Mouse (Mus musculus) hindbrain, postnatal 0 days (tissue): ENCODE data around the gene Rtn4ip1. TPM values are rescaled to one million over a fixed set of nuclear protein-coding genes. Genes with fewer than 3 reads are reported as not detected.
A peak's percentile ranks its signal among the peaks of the same experiment; 100 is the strongest.

Experiments used
- ATAC-seq: fragments of 200-750 bp; cut with Nextera tagmentation; 2 replicates; pipeline ENCODE4 v1.8.0; 2017; ENCODE audit warnings: mild to moderate bottlenecking, moderate TSS enrichment, moderate library complexity
- DNase-seq: peaks from one replicate; pipeline ENCODE4 v3.0.0-alpha.2; 2015; ENCODE audit warnings: low spot score
- H3K27ac ChIP-seq: fragments of 300-500 bp; sonication (generic); 2 replicates; pipeline ENCODE4 v1.5.1; 2014; ENCODE audit warnings: mild to moderate bottlenecking
- H3K27me3 ChIP-seq: fragments of 300-500 bp; sonication (generic); 2 replicates; pipeline ENCODE4 v1.6.1; 2014; ENCODE audit warnings: low read length, mixed read lengths; ENCODE audit not compliant: insufficient read depth
- H3K36me3 ChIP-seq: fragments of 300-500 bp; sonication (generic); 2 replicates; pipeline ENCODE4 v1.6.1; 2014; ENCODE audit warnings: low read length, mixed read lengths; ENCODE audit not compliant: insufficient read depth
- H3K4me1 ChIP-seq: fragments of 300-500 bp; sonication (generic); 2 replicates; pipeline ENCODE4 v1.6.1; 2014; ENCODE audit warnings: antibody characterized with exemption, low read length, mixed read lengths; ENCODE audit not compliant: insufficient read depth
- H3K4me2 ChIP-seq: fragments of 300-500 bp; sonication (generic); 2 replicates; pipeline ENCODE4 v1.6.1; 2014; ENCODE audit warnings: low read depth, mild to moderate bottlenecking, low read length, moderate library complexity, mixed read lengths
- H3K4me3 ChIP-seq: fragments of 300-500 bp; sonication (generic); 2 replicates; pipeline ENCODE4 v1.5.1; 2014; ENCODE audit warnings: low read length
- H3K9ac ChIP-seq: fragments of 300-500 bp; sonication (generic); replicated peaks from 2 replicates; pipeline ENCODE4 v1.6.1; 2014; ENCODE audit warnings: mild to moderate bottlenecking, low read length, moderate library complexity, mixed read lengths
- H3K9me3 ChIP-seq: fragments of 300-500 bp; sonication (generic); 2 replicates; pipeline ENCODE4 v1.6.1; 2016; ENCODE audit warnings: low read length, mixed read lengths
- CTCF ChIP-seq: IDR thresholded peaks from 2 replicates; pipeline ENCODE4 v1.5.1; 2016; ENCODE audit warnings: antibody characterized with exemption, control low read depth, low read depth
- WGBS: fragments of 180-500 bp; shearing (Covaris S2); extraction: QIAGEN DNeasy Blood & Tissue Kit; methylation state at CpG from one replicate; pipeline ENCODE4 v1.1.7; 2014; 5-methylcytosine and 5-hydroxymethylcytosine counted together
- polyA plus RNA-seq: library from polyadenylated mRNA; unstranded; fragments of >200 nt; fragmentation: Nextera tagmentation; extraction: Ambion mirVana; gene quantifications from 2 replicates; pipeline ENCODE4 v1.2.1, GENCODE M21; 2015
- total RNA-seq: library from RNA; depleted of rRNA; stranded (reverse); fragments of >200 nt; gene quantifications from 2 replicates; pipeline ENCODE4 v1.2.3, GENCODE M21; 2014

Gene Rtn4ip1
- total and polyA plus RNA-seq, 2 experiments from 2014 or later = 4.4 to 11.7 TPM

DNA sequence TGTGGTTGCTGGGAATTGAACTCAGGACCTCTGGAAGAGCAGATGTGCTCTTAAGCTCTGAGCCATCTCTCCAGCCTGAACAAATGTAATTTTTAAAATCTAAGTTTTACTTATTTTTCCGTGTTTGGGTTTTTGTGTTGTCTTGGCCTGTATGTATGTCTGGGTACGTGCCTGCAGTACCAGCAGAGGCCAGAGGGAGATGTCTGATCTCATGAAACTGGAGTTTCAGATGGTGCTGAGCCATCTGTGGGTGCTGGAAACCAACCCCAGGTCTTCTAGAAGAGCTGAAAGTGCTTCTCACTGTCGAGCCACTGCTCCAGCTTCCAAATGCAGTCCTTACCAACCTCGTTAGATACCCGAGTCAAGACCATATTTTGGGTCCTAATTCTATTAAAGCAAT, 89.7 kb downstream of the Rtn4ip1 start:
- no peaks in the 10 kb centered on the region for H3K36me3 ChIP-seq
- no peaks in the 10 kb centered on the region for H3K27me3 ChIP-seq
- no peaks in the 10 kb centered on the region for H3K9me3 ChIP-seq
- no peak overlapping the region for H3K4me2 ChIP-seq
- no peak for ATAC-seq
- no peak for DNase-seq
- TF ChIP-seq CTCF = peak; percentile 15; the same call in 1 of the 2 replicates
- no peak overlapping the region for H3K27ac ChIP-seq
- H3K9ac ChIP-seq = no peak overlapping the region
- H3K4me1 ChIP-seq = no peaks in the 10 kb centered on the region
- no peak overlapping the region for H3K4me3 ChIP-seq
- 94% methylated on average over 5 of the region's 5 CpGs for WGBS

GRCm38 (mm10) chr10:43992506-43992905, 90.9 kb downstream of the Rtn4ip1 start:
- no peak overlapping the region for H3K4me2 ChIP-seq
- no peaks in the 10 kb centered on the region for H3K9me3 ChIP-seq
- WGBS = 83% methylated on average over 5 of the region's 5 CpGs
- no peak for DNase-seq
- H3K36me3 ChIP-seq = no peaks in the 10 kb centered on the region
- no peaks in the 10 kb centered on the region for H3K4me1 ChIP-seq
- H3K4me3 ChIP-seq = no peak overlapping the region
- no peaks in the 10 kb centered on the region for H3K27me3 ChIP-seq
- H3K27ac ChIP-seq = no peak overlapping the region
- no peak for ATAC-seq
- H3K9ac ChIP-seq = no peak overlapping the region
- TF ChIP-seq CTCF = no peak

GRCm38 (mm10) chr10:43993198-43993597, 91.6 kb downstream of the Rtn4ip1 start:
- Histone ChIP-seq H3K4me1 (no peaks in the 10 kb centered on the region), H3K36me3 (no peaks in the 10 kb centered on the region), H3K9me3 (no peaks in the 10 kb centered on the region), H3K4me2 (no peak overlapping the region), H3K4me3 (no peak overlapping the region), H3K27ac (no peak overlapping the region), H3K9ac (no peak overlapping the region), H3K27me3 (no peaks in the 10 kb centered on the region)
- TF ChIP-seq CTCF = no peak
- WGBS = 12% methylated on average over 6 of the region's 6 CpGs
- DNase-seq = no peak
- ATAC-seq = no peak

DNA sequence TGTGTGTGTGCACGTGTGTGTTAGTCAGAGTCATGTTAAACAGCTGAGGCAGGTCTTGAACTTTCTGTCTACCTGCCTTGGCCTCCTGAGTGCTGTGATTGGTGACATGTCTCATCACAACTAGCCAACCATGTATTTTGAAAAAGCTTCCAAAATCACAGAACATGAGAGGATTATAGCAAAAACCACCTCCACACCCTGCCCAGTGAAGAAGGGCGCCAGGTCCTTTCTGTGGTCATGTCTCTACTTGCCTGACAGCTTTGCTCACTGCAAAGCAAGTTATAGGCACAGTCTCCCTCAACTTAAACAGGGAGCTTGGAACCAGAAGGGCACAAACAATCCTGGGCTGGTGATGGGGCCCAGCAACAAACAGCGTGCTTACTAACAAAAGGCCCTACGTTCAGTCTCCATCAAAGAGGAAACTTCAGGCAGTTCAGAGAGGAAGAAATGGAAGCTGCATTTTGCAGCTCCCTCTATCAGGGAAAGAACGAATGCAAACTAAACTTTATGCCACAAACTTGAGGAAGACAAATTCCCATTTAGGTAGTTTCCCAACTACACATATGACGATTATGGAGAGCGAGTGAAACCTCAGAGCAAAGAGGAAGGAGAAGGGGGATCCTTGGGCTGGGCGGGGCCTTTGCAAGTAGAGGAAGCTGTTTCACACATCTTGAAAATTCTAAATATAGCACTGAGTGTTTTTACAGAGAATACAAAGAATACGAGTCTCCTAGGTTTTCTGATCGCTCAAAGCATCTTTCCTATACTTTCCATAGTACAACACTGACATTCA, 94.4 kb downstream of the Rtn4ip1 start:
- Histone ChIP-seq H3K27me3 (0 out of 2 replicates have a peak, but pooled peaks cover under 1% of the 10 kb centered on the region), H3K4me1 (no peaks in the 10 kb centered on the region), H3K9ac (no peak overlapping the region), H3K4me3 (no peak overlapping the region), H3K9me3 (no peaks in the 10 kb centered on the region), H3K36me3 (no peaks in the 10 kb centered on the region), H3K4me2 (no peak overlapping the region), H3K27ac (no peak overlapping the region)
- no peak for ATAC-seq
- WGBS = 85% methylated on average over 10 of the region's 10 CpGs
- DNase-seq = no peak
- TF ChIP-seq CTCF = no peak

DNA sequence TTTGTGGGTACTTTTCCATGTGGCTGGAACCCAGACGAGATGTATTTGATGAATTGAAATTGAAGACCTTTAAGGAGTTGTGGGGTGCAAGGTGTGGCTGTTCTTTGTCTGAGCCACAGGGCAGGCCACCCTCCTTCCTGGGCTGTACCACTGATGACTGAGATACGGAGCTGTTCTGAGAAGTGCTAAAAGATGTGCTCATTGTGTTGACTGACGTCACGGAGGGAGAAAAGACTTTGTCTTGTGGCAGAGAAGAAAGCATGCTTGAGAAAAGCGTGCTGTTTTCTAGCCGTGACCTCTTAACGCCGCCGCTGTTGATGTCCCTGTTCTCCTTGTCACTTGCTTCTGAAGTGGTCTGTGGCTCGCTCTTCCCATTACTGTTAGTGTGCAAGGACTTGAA, 95.7 kb downstream of the Rtn4ip1 start:
- ATAC-seq (no peak), DNase-seq (no peak)

GRCm38 (mm10) chr10:43998023-43998422, 96.4 kb downstream of the Rtn4ip1 start:
- Histone ChIP-seq H3K4me2 (no peak overlapping the region), H3K4me3 (no peak overlapping the region), H3K27ac (no peak overlapping the region), H3K27me3 (peaks cover 19% of the 10 kb centered on the region; the same call in 1 of the 2 replicates), H3K4me1 (no peaks in the 10 kb centered on the region), H3K36me3 (no peaks in the 10 kb centered on the region), H3K9ac (no peak overlapping the region), H3K9me3 (no peaks in the 10 kb centered on the region)
- no peak for TF ChIP-seq CTCF
- DNase-seq (no peak), ATAC-seq (no peak)
- WGBS = 75% methylated on average over 9 of the region's 9 CpGs

More for the DNA sequence above, 95.7 kb downstream of the Rtn4ip1 start:
- no peak overlapping the region for H3K4me2 ChIP-seq
- H3K27me3 ChIP-seq = peaks cover 12% of the 10 kb centered on the region; the same call in 1 of the 2 replicates
- no peak overlapping the region for H3K4me3 ChIP-seq
- no peaks in the 10 kb centered on the region for H3K9me3 ChIP-seq
- no peaks in the 10 kb centered on the region for H3K36me3 ChIP-seq
- no peak overlapping the region for H3K9ac ChIP-seq
- WGBS = 78% methylated on average over 10 of the region's 10 CpGs
- H3K27ac ChIP-seq = no peak overlapping the region
- no peak for TF ChIP-seq CTCF
- no peaks in the 10 kb centered on the region for H3K4me1 ChIP-seq

GRCm38 (mm10) chr10:43998503-43999082, 97.0 kb downstream of the Rtn4ip1 start:
- ATAC-seq (no peak), DNase-seq (no peak)
- Histone ChIP-seq H3K4me3 (no peak overlapping the region), H3K9ac (no peak overlapping the region), H3K27me3 (peaks cover 24% of the 10 kb centered on the region; the same call in 1 of the 2 replicates), H3K9me3 (no peaks in the 10 kb centered on the region), H3K27ac (no peak overlapping the region), H3K4me1 (no peaks in the 10 kb centered on the region), H3K4me2 (no peak overlapping the region), H3K36me3 (no peaks in the 10 kb centered on the region)
- 78% methylated on average over 8 of the region's 8 CpGs for WGBS
- TF ChIP-seq CTCF = no peak
